Mouse (Mus musculus): ENCODE data around the gene Arfgef3.

DNA sequence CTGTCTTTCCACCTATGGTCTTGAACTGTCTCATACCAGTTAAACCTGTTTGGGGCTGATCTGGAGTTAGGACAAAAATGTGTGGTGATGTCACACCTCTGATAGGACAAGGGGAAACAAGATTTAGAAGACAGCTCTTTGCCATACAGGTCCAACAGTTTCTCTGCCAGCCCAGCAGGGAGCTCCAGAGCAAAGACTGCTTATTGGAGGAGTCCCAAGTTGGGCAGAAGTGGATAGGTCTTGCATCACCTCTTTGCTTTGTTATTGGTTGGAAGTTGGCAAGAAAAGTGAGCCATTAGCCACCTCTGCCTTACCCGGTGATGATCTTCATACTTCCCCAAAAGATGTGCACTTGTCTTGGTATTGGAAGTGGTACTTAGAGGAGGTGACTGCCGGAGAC lies 206.9 kb downstream of the Arfgef3 start:
- no peak for TF ChIP-seq CTCF (IDR thresholded peaks at IDR 0.05; ENCODE audit: low read depth)
- TF ChIP-seq EP300 (IDR thresholded peaks at IDR 0.05; ENCODE audit: low read depth), result no peak
